Mouse (Mus musculus) urinary bladder, adult 2 months (tissue): ENCODE measurements around the gene Alg12. TPM values are rescaled to one million over a fixed set of nuclear protein-coding genes. Genes with fewer than 3 reads are reported as not detected.

Experiments
- DNase-seq: peaks from one replicate; pipeline ENCODE4 v3.0.0; 2022; ENCODE audit warnings: low spot score
- polyA plus RNA-seq: library from polyadenylated mRNA; depleted of rRNA; stranded (reverse); fragments of >200 nt; gene quantifications from 2 replicates; pipeline ENCODE4 v1.2.3, GENCODE M21; 2012; rRNA removed

The Alg12 gene
- polyA plus RNA-seq = 16.3 TPM in 2 replicates

DNA sequence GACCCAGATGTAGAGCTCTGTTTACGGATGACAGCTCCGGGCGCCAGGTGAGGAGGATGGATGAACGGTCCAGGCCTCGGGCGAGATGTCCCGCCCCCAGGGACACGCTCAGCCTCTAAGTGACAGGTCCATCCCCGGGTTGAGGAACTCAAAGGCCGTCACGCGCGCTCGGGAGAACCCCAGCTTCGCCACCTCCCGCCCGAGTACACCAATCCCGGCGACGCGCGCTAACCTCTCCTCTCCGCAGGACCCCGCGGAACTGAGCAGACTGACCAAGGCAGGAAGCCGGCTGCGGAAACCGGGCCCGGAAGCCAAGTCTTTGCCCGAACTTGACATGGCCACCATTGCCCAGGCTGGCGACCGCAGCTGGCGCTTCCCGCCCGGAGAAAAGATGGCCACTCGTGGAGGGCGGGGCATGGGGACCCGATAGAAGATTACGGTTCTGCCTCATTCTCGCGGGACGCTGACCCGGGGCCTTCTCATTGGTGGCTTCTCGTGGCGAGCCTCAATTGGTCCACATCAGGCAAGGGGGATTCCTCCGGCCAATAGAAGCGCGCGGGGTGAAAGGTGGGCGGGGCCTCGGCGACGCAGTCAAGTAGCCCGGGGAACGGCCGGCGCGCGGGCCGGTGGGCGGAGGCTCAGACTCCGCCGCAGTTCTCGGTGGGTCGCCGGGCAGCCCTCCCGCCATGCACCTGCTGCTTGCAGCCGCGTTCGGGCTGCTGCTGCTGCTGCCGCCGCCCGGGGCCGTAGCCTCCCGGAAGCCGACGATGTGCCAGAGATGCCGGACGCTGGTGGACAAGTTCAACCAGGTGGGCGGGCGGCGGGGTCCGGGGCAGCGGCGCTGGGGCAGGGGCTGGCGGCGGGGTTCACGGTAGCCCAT is at the start of gene Alg12, which contains the start of gene Creld2:
Alg12 (minus strand) TSS at position 293 of the 880 bp plus-strand sequence.
Creld2 (plus strand) TSS at position 621 of the 880 bp plus-strand sequence.
- peak; percentile 95 for DNase-seq

DNA sequence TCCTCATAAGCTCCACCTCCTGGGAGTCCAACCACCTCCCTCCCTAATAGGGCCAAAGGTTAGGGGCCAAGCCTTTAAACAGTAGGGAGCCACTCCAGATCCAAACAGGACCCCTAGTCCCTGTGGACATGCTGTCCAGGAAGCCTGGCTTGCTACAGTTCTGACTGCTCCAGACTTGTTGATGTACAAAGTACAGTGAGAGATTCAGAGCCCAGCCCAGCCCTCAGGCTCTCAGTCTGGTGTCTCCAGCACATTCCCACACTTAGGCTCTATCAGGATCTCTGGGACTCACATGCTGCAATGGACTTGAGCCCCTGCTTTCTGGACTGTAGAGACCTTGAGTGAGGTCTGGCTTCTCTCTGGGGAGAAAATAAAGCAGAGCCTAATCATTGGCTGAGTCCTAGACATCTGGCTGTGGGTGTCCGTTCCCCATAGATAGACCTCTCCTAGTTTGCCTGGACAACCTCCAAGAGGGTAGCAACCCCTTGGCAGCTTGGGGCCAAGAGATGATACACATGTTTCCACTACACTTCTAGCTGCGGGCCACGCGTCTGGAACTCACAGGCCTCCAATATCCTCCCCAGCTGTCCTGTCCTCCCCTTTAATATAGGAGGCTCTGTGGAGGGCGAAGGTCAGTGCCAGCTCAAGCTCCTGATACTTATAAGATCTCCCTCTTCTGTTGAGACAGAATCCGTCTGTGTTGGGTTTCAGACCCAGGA is 49.1 kb upstream of the Alg12 start:
- no peak for DNase-seq

DNA sequence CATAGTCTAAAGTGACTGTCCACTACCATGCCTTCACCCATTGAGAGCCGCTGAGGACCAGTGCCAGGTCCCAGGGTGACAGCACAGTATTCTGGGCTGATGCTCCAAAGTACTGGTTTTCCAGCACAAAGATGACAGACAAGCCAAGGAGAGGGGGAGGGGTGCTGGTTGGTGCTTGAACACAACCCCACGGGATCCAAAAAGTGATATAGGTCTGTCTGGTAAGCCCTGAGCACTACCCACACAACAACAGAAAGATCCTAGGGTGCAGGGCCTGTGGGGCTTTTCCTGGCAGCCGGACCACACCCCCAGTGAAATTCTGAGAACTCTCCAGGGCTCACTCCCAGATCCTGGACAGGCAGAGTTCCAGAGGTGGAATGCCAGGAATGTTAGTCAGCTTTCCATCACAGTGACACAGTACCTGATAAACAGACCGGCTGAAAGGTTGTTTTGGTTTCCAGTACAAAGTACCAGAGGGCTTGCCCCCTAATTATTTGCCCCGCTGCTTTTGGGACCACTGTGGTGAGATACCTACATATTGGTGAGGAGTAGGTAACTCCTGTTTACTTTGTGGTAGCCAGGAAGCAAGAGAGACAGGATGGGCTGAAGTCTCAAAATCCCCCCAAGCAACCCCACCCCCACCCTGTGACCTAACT is 48.4 kb upstream of the Alg12 start:
- no peak for DNase-seq

DNA sequence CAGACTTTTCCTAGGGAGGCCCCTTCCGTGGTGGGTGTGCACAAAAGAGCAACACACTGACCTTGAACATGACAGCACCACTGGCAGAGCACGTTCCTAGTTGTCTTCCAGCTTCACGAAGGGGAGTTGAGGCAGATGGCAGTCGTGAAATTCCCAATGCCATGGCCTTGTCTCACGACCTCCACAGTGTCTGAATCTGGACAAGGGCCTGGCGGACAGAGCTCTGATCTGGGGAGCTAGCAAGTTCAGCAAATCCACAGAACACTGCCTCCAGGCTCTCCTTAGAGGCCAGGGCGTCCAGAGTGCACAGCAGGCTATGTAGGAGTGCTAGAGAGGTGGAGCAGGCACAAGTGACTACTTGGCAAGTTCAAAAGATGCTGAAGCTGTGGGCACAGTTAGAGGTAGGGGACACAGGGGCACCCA is 47.8 kb upstream of the Alg12 start:
- DNase-seq = no peak

DNA sequence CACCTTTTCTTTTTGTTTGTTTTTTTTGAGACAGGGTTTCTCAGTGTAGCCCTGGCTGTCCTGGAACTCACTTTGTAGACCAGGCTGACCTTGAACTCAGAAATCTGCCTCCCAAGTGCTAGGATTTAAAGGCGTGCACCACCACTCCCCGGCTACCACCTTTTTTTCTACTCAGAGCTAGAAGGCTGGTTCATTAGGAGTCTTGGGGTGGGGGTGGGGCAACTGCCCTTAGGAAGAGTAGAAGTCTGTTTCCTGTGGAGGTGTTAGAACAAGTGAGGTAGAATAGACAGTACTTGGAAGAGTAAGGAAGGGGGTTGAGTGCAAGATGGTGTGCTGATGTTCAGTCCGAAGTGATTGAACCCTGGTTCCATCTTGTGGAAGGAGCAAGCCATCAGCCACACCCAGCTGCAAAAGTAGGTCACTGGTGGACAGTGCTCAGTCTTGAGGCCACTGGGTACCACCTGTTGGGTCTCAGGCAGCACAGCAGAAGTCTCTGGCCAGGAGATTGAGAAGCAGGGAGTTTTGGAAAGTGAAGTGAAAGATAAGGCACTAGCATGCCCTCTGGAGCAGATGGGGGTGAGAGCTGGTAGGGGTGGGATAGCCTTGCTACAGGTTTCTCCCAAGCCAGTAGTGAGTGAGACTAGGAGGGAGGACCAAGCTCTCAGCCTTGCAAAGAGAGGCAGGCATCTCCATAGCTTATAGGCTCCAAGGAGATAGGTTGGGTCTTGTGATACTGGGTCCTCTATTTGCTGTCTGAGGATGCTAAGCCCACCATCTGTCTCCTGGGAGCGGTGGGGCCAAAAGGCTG is 47.0 kb upstream of the Alg12 start:
- DNase-seq = no peak

DNA sequence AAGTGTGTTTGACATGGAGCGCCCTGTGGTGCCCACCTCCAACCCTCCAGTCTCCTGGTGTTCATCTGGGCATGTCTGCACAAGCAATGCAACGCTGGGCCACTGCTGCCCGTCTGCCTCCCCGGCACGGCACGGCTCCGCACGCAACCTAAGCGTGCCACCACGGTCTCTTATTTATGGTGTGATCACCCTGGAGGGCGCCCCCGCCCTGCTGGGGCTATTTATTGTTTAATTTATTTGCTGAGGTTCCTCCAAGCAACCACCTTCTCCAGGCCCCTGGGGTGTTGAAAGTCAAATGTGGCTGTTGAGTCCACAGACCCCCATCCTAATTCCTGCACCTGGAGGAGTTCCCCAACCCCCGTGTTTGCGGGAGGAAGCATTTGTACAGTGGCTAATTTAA is 45.9 kb upstream of the Alg12 start:
- DNase-seq = no peak

DNA sequence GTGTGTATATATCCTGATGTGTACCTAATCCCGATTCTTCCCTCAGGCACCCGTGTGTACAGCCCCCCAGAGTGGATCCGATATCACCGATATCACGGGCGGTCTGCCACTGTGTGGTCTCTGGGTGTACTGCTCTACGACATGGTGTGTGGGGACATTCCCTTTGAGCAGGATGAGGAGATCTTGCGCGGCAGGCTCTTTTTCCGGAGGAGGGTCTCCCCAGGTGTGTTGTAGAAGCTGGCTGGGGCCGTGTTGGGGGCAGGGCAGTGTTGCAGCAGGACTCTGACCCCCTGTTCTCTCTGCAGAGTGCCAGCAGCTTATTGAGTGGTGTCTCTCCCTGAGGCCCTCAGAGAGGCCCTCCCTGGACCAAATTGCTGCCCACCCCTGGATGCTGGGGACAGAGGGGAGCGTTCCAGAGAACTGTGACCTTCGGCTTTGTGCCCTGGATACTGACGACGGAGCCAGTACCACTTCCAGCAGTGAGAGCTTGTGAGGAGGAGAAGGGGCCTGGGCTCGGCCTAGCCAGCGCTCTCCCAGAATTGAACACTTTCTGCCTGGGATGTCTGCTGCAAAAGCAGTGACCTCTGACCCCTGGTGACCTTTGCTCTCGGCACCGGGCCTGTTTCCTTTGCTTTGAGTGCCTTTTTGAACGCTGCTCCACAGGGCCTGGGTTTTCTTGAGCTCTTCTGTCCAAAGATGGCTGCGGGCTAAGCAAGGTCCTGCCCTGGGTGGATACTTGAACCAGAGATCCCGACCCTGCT is 45.3 kb upstream of the Alg12 start:
- DNase-seq = no peak

DNA sequence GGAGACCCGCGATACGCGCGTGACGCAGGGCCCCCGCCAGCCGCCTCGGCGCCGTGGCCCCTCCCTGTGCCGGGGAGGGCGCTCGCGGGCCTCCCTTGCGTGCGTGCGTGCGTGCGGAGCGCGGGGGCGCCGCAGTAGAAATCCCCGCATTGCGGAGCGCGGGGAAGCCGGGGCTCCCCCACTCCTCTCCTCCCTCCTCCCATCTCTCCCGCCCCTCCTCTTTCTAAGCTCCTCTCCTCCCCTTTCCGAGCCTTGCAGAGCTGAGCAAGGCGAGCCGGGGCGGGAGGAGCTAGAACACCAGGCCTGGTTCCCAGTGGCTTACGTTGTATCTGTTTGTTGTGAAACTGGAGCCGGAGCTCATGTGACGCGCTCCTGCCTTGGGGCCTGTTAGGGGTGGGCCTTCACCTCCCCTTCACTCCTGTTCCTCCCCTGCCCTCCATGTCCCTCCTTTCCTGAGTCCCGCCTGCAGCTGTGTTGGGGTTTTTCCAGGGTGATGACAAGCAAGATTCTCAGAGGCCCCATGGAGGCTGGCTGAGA is 44.6 kb upstream of the Alg12 start:
- DNase-seq = peak; percentile 73

DNA sequence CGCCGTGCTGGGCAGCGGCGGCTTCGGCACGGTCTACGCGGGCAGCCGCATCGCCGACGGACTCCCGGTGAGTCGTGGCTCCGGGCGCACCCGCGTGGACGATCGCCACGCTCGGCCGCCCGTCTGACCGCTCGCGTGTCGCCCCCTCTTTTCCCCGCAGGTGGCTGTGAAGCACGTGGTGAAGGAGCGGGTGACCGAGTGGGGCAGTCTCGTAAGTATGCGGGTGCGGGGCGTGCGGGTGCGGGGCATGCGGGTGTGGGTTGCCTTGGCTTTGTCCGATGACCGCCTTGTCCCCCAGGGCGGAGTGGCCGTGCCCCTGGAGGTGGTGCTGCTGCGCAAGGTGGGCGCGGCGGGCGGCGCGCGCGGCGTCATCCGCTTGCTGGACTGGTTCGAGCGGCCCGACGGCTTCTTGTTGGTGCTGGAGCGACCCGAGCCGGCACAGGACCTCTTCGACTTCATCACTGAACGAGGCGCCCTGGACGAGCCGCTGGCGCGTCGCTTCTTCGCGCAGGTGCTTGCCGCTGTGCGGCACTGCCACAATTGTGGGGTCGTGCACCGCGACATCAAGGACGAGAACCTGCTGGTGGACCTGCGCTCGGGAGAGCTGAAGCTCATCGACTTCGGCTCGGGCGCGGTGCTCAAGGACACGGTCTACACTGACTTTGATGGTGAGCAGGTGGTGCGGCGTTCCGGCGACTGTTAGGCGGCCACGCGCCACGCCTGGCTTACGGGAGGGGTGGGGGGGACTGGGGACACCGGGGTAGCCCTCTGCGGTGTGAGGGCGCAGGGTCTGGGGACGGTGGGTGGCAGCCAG is 44.0 kb upstream of the Alg12 start:
- peak; percentile 84 for DNase-seq

DNA sequence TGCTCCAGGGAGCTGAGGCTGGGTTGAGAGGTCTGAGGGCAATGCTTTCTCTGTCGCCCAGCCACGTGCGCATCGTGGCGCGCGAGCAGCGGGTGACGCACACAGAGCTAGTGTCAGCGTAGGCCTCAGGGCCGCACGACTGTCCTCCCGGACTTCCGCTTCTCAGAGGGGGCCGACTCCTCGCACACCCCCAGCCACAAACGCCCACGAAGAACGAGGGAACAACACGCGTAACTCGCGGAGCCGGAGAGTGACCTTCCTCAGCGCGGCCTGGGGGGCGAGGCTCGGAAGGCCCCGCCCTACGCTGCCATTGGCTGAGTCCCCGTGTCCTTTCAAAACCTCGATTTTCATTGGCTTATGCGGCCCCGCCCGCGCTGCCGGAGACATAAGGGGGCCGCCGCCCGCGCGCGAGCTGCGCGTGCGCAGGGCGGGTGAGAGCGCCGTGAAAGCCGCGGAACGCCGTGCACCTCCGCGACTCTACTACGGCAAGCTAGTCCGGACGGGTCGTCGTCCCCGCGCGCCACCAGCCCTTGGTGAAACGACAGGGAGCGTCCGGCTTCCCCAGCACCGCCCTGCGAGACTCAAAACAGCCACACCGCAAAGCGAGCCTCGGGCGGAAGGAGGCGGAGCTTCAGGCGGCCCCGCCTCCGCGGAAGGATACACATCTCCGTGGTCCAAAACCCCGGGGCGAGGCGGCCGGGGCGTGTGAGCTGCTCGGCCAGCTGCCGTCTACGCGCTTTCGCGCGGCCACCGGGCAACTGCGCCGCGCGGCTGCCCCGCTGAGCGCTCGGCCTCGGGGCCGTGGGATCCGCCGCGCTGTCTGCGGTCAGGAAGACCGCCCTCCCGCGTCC is 42.9 kb upstream of the Alg12 start, which contains the start of gene Pim3:
Pim3 (plus strand) TSS at position 415 of the 851 bp plus-strand sequence.
- peak; percentile 99 for DNase-seq

DNA sequence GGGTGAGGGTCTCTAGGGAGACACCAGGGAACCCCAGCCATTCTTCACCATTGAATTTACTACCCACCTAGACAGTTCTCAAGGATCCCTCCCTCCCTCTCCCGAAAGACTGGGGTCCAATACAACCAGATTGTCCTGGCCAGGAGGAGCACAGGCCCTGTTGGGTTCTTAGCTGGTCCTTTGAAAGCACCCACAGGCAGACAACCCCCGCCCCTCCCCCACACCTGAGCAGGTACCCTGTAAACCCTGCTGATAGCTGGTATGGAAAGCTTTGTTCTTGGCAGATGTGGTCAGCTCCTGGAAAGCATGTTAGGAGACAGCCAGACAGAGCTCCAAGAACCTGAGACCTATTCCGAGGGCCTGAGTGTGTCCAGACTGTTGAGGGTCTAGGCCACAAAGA is 41.7 kb upstream of the Alg12 start:
- DNase-seq = no peak

DNA sequence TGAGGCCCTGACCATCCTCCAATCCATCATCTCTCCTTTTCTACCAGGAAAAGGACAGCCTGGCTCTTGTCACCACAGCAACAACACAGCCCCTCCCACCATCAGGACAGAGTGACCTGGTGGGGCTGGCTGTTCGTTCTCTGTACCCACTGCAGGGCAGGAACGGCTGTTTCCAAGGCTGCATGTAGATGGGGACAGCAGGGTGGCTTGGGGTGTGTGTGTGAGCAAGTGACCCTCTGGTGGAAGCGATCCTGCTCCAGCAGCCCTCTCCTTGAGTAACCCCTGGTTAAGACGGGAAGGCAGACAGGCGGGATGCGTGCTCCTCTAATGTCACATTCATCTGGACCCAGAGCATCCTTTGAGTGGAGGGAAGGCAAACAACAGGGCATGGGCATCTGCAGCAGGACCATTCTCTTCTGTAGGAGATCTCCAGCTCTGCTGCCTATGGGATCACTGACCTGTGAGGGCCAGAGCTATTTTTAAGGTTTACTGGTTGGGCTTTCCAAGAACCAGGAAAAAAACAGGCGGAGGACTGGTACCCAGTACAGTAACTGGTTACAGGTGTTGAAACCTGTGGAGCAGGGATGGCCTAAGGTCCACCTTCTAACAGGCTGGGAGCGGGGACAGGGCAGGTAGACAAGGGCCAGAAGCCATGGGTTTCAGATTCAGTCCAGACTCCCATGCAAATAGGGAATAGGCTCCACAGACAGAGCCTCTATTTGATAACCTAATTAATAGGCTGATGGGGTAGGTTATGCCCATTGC is 40.3 kb upstream of the Alg12 start:
- no peak for DNase-seq

DNA sequence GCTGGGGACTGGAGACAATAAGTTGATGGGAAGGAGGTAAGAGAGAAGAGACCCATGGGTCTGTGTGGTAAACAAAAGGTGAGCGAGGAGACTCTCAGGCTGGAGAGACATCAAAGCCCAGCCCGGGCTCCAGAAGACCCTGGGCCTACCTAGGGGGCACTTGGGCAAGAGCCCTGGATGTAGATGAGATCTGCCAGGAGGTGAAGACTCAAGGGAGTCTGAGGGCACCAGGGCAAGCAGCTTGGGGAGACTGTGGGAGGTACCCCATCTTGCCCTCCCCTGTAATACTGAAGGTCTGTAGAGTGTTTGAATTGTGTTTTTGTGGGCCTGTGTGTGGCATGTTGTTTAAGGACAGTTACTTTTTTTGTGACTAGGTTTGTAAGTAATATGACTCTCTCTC is 39.6 kb upstream of the Alg12 start:
- no peak for DNase-seq

DNA sequence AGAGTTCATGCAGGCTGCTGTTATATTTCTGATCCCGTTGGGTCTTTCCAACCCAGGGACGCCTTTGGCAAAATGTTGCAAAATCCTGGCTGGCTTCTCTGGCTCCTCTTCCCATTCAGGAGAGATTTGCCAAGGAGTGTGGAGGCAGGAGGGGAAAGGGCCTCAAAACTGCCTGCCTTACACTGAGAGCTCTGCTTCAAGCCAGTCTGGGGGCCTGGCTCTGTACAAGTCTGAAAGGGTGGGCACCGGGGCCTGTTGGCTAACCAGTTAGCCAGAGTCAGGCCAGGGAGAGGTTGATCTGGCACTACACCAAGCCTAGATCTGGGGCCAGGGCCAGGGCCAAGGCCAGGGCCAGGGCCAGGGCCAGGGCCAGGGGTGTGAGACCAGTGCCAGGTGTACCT is 39.0 kb upstream of the Alg12 start:
- DNase-seq = peak; percentile 33

DNA sequence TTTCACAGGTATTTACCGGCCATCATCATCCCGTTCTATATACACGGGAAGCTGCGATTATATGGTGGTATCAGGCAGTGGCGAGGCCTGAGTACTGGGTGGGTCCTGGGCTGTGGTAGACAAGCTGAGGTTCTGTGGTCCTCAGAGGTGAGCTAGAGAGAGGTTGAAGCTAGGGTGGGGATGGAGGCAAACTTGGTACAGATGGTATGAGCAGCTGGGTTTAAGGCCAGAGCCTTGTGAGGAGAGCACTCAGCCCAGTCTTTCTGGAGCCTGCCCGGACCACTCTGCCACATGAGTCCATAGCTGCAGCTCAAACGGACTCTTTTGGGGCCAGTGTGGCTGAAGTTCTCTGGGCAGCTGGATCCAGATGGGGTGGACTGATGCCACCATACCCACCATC is 38.2 kb upstream of the Alg12 start:
- DNase-seq = no peak

DNA sequence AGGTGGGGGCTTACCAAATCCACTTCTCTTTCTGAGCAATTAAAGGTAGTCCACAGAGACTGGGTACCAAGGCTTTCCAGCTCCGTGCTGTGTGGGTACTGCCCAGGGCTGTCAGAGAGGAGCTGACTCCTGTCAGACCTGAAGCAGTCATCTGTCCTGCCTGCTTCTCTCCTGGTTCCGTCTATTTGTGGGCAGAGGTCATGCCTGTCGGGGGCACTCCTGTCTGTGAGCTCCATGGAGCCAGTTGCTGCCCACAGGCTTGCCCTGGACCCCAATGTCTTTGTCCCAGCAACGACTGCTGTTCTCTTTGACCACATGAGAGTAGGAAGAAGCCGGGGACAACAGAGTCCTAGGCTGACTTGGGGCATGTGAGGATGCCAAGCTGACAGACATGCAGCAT is 37.5 kb upstream of the Alg12 start:
- DNase-seq = no peak

DNA sequence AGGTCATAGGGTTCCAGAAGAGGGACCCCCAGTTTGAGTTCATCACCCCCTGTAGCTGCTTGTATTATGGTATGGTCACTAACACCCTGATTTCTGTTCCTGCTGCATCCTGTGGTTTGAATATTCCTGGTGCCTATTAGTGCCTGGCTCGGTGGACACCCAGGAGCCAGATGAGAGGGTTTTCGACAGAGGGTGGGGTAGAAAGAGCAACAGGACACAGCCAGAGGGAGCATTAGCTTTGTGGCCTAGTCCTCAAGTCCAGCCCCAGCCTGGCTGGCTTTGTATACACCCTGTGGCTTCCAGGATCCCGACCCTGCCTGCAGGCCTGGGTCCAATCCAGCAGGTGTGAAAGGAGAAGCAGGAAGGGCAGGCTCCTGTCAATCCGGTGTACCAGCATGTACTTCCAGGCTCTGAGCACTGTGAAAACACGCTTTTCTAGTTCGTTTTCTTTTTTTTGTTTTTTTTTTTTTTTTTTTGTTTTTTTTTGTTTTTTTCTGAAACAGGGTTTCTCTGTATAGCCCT is 36.8 kb upstream of the Alg12 start:
- no peak for DNase-seq
